Mouse (Mus musculus): ENCODE measurements at regions not wholly inside any gene's neighbourhood (a gene's known extent, or its start where the extent isn't known, plus 50 kb on each side); places are given as distances from the start of the nearest gene placed in this dataset.

DNA sequence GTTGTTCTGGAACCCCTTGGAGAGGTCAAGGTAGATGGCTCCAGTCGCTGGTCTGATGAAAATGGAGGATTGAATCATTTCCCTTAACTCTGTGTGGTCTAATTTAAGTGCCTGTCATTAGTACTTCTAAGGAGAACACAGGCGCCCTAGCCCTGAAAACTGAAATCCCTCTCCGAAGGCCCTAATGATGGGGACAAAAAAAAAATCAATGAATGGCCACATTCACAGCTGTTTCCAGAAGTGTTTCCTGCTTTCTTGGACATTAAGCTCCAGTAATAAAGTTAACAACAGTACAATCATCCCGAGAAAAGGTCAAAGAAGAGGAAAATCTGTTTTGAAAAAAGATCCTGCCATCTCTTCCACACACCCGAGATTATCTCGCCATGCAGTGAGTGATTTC lies 174.1 kb upstream of the Jmjd1c start:
- WGBS: 87% methylated on average over 6 of the region's 6 CpGs
- no peak for DNase-seq

DNA sequence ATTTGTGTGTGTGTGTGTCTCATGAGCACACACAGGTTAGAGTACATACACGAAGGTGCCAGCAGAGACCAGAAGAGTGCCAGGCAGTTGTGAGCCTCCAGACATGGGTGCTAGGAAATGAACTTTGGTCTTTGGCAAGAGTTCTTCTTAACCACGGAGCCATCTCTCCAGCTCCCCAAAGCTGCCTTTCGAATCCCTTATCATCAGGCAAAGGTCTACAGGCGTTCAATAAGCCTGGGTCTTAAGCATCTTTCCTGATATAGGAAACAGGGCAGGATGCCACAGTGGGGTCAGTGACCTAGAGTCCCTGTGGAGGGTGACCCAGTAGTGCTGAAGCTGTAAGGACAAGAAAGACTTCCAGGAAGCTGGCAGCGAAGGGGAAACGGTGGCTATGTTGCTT lies 173.6 kb upstream of the Jmjd1c start:
- WGBS: 83% methylated on average over 6 of the region's 6 CpGs
- no peak overlapping the region for H3K27ac ChIP-seq (ENCODE audit: control insufficient read depth, insufficient read depth, low read length)
- DNase-seq: no peak
- peaks cover 3% of the 10 kb centered on the region; the same call in 1 of the 2 replicates for H3K4me1 ChIP-seq (replicated peaks; ENCODE audit: control insufficient read depth, insufficient read depth, low read length)
- no peaks in the 10 kb centered on the region for H3K36me3 ChIP-seq (ENCODE audit: control insufficient read depth, insufficient read depth, low read length)
- H3K27me3 ChIP-seq (ENCODE audit: control insufficient read depth, insufficient read depth, low read length): no peaks in the 10 kb centered on the region
- no peak overlapping the region for H3K4me3 ChIP-seq (ENCODE audit: control insufficient read depth, insufficient read depth, low read length)
- TF ChIP-seq POLR2A (IDR thresholded peaks at IDR 0.05; ENCODE audit: control insufficient read depth, extremely low read depth, insufficient read depth, low read length, poor library complexity) (no peak), CTCF (IDR thresholded peaks at IDR 0.05; ENCODE audit: borderline replicate concordance, control insufficient read depth, extremely low read depth, insufficient read depth, low read length, poor library complexity) (no peak)

More for the DNA sequence above, 174.1 kb upstream of the Jmjd1c start:
- H3K27me3 ChIP-seq (ENCODE audit: control insufficient read depth, insufficient read depth, low read length): no peaks in the 10 kb centered on the region
- peaks cover 3% of the 10 kb centered on the region; the same call in 1 of the 2 replicates for H3K4me1 ChIP-seq (replicated peaks; ENCODE audit: control insufficient read depth, insufficient read depth, low read length)
- TF ChIP-seq POLR2A (IDR thresholded peaks at IDR 0.05; ENCODE audit: control insufficient read depth, extremely low read depth, insufficient read depth, low read length, poor library complexity) (no peak), CTCF (IDR thresholded peaks at IDR 0.05; ENCODE audit: borderline replicate concordance, control insufficient read depth, extremely low read depth, insufficient read depth, low read length, poor library complexity) (no peak)
- H3K4me3 ChIP-seq (ENCODE audit: control insufficient read depth, insufficient read depth, low read length): no peak overlapping the region
- no peaks in the 10 kb centered on the region for H3K36me3 ChIP-seq (ENCODE audit: control insufficient read depth, insufficient read depth, low read length)
- H3K27ac ChIP-seq (ENCODE audit: control insufficient read depth, insufficient read depth, low read length): no peak overlapping the region

- no peak overlapping the region for H3K4me3 ChIP-seq (ENCODE audit: control insufficient read depth, insufficient read depth, low read length)
- 94% methylated on average over 7 of the region's 7 CpGs for WGBS
- TF ChIP-seq CTCF (IDR thresholded peaks at IDR 0.05; ENCODE audit: borderline replicate concordance, control insufficient read depth, extremely low read depth, insufficient read depth, low read length, poor library complexity): no peak
- TF ChIP-seq POLR2A (IDR thresholded peaks at IDR 0.05; ENCODE audit: control insufficient read depth, extremely low read depth, insufficient read depth, low read length, poor library complexity): no peak
- no peak for DNase-seq
- H3K27ac ChIP-seq (ENCODE audit: control insufficient read depth, insufficient read depth, low read length): no peak overlapping the region
- peaks cover 3% of the 10 kb centered on the region; the same call in 1 of the 2 replicates for H3K4me1 ChIP-seq (replicated peaks; ENCODE audit: control insufficient read depth, insufficient read depth, low read length)
- no peaks in the 10 kb centered on the region for H3K36me3 ChIP-seq (ENCODE audit: control insufficient read depth, insufficient read depth, low read length)
- no peaks in the 10 kb centered on the region for H3K27me3 ChIP-seq (ENCODE audit: control insufficient read depth, insufficient read depth, low read length)
These were observed 172.0 kb upstream of the Jmjd1c start for GRCm38 (mm10) chr10:66923947-66924346.

DNA sequence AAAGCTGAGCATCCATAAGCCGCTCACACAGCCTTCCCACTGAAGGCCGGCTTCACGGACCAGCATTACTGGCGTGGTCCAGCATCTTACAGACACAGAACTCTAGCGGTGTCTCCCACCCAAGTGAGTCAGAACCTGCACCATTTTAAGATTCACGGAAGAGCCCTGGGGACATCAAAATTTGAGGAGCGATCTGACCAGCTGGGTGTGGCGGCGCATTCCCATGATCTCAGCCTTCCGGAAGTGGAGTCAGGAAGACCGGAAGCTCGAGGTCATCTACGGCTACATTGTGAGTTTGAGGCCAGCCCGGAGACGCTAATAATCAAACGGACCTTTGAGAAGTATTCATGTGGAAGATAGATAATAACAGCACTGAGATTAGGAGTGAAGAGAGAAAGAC lies 171.5 kb upstream of the Jmjd1c start:
- DNase-seq: no peak
- no peak overlapping the region for H3K27ac ChIP-seq (ENCODE audit: control insufficient read depth, insufficient read depth, low read length)
- H3K4me3 ChIP-seq (ENCODE audit: control insufficient read depth, insufficient read depth, low read length): no peak overlapping the region
- H3K4me1 ChIP-seq (replicated peaks; ENCODE audit: control insufficient read depth, insufficient read depth, low read length): peaks cover 3% of the 10 kb centered on the region; the same call in 1 of the 2 replicates
- H3K36me3 ChIP-seq (ENCODE audit: control insufficient read depth, insufficient read depth, low read length): no peaks in the 10 kb centered on the region
- no peaks in the 10 kb centered on the region for H3K27me3 ChIP-seq (ENCODE audit: control insufficient read depth, insufficient read depth, low read length)
- 97% methylated on average over 16 of the region's 16 CpGs for WGBS
- no peak for TF ChIP-seq CTCF (IDR thresholded peaks at IDR 0.05; ENCODE audit: borderline replicate concordance, control insufficient read depth, extremely low read depth, insufficient read depth, low read length, poor library complexity)
- no peak for TF ChIP-seq POLR2A (IDR thresholded peaks at IDR 0.05; ENCODE audit: control insufficient read depth, extremely low read depth, insufficient read depth, low read length, poor library complexity)

DNA sequence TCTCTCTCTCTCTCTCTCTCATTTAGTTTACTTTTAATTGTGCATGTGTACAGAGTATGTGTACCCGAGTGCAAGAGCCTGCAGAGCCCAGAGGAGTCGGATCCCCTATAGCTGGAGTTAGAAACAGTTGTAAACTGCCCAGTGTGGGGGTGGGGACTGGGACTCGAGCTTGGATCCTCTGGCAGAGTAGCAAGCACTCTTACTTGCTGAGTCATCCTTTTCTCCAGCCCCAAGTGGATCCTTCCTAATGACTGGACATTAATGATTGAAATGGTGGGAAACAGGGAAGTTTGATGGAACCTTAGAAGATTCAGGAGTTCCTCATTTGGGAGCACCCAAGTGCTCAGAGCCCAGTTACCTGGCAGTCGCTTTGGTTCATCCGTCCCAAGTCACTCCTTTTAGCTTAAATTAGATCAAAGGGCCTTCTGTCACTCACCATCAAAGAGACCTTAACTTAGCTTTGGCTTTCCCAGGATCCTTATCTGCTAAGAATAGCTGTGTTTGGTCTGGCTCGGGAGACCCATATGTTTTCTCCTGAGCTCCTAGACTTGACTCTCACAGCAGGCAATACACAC lies 170.3 kb upstream of the Jmjd1c start:
- 40% methylated on average over 6 of the region's 6 CpGs for WGBS
- Histone ChIP-seq H3K27ac (ENCODE audit: control insufficient read depth, insufficient read depth, low read length) (no peak overlapping the region), H3K27me3 (ENCODE audit: control insufficient read depth, insufficient read depth, low read length) (no peaks in the 10 kb centered on the region), H3K4me3 (ENCODE audit: control insufficient read depth, insufficient read depth, low read length) (no peak overlapping the region), H3K36me3 (ENCODE audit: control insufficient read depth, insufficient read depth, low read length) (no peaks in the 10 kb centered on the region), H3K4me1 (replicated peaks; ENCODE audit: control insufficient read depth, insufficient read depth, low read length) (peaks cover 3% of the 10 kb centered on the region)
- TF ChIP-seq CTCF (IDR thresholded peaks at IDR 0.05; ENCODE audit: borderline replicate concordance, control insufficient read depth, extremely low read depth, insufficient read depth, low read length, poor library complexity): no peak
- TF ChIP-seq POLR2A (IDR thresholded peaks at IDR 0.05; ENCODE audit: control insufficient read depth, extremely low read depth, insufficient read depth, low read length, poor library complexity): no peak
- DNase-seq: no peak

DNA sequence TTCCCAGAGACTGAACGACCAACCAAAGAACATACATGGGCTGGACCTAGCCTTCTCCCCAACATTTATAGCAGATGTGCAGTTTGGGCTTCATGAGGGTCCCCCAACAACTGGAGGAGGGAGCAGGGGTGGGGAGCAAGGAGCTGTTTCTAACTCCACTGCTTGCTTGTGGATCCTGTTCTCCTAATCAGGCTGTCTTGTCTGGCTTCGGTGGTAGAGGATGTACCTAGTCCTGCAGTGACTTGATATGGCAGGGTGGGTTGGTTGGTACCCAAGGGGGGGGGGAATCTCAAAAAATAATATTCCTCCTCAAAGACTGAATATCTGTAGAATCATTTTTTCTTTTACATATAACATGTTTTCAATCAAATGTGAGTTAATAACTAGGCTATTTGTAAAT lies 168.3 kb upstream of the Jmjd1c start:
- H3K27me3 ChIP-seq (ENCODE audit: control insufficient read depth, insufficient read depth, low read length): no peaks in the 10 kb centered on the region
- TF ChIP-seq POLR2A (IDR thresholded peaks at IDR 0.05; ENCODE audit: control insufficient read depth, extremely low read depth, insufficient read depth, low read length, poor library complexity) (no peak), CTCF (IDR thresholded peaks at IDR 0.05; ENCODE audit: borderline replicate concordance, control insufficient read depth, extremely low read depth, insufficient read depth, low read length, poor library complexity) (no peak)

More for the DNA sequence above, 168.3 kb upstream of the Jmjd1c start:
- peaks cover 8% of the 10 kb centered on the region for H3K4me1 ChIP-seq (replicated peaks; ENCODE audit: control insufficient read depth, insufficient read depth, low read length)
- H3K36me3 ChIP-seq (ENCODE audit: control insufficient read depth, insufficient read depth, low read length): no peaks in the 10 kb centered on the region
- DNase-seq: no peak
- 91% methylated on average over 2 of the region's 2 CpGs for WGBS
- no peak overlapping the region for H3K4me3 ChIP-seq (ENCODE audit: control insufficient read depth, insufficient read depth, low read length)
- H3K27ac ChIP-seq (ENCODE audit: control insufficient read depth, insufficient read depth, low read length): no peak overlapping the region
